Comparison of ENCODE assay signal across 10 mouse cellular contexts in the genomic region with DNA sequence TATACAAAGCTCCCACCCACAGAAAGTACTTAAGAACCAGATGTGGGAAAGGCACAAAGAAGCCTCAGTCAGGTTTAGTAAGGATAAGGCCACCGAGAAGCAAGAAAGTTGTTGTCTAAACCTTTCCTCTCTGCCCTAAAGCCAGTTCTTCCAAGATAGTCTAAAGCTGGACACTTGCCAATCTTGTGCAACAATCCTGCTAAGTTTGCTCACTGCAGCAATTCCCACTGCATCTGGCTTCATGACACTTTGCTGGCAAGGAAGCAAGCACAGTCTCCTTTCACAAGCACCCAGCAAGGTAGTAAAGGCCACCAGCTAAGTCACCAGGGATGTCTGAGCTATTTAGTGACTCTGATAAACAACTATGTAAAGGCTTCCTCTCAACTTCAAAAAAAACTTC.
DNase-seq lines count a peak whose midpoint lies in the region; TF ChIP-seq lines count a peak whose summit lies in the region.
"Had no signal": no experiment of that assay in that cellular context is flagged by ENCODE, and none has a peak within 500 bp of the region (broad histone marks: within the 10 kb centered on the region; RNA-seq: fewer than 3 reads in every experiment).

No protein-coding gene starts in this region.

- no peak overlapping the region for H3K9ac ChIP-seq in liver, adult 2 months (ENCODE audit: low read depth, low read length)
- H3K9ac ChIP-seq: hindbrain, embryonic 15.5 days; limb, embryonic 13.5 days had no signal

- H3K4me3 ChIP-seq in liver, adult 2 months (ENCODE audit: insufficient read depth, low read depth, low read length), result no peak overlapping the region
- H3K4me3 ChIP-seq: hindbrain, embryonic 15.5 days; limb, embryonic 13.5 days had no signal

- 15% methylated on average over 1 of the region's 1 CpGs for WGBS in liver, adult 2 months

- intact Hi-C loops in heart, postnatal 14 days (cut with DNase I), result loop anchor here (5.0 to 10.0 kb wide), 3 partner anchors 50 to 202 kb away; a partner anchor contains a TSS

- peak; percentile 56 for DNase-seq in liver, adult 2 months (ENCODE audit: extremely low read depth, low read depth, low spot score)
- DNase-seq in liver, result no peak
- peak; percentile 37 for DNase-seq in adrenal gland, postnatal 25 days
- peak; percentile 24 to 47 for DNase-seq in heart, postnatal 14 days
- DNase-seq in lung, postnatal 25 days (ENCODE audit: low spot score), result peak; percentile 56
- DNase-seq in spleen, postnatal 10 days (ENCODE audit: low spot score in 2 of 2), result no peak
- no peak for DNase-seq in right cerebral cortex, postnatal 4 days
- DNase-seq in spleen, postnatal 4 days (ENCODE audit: low spot score in 2 of 2), result no peak

- H3K79me2 ChIP-seq in liver, adult 2 months (ENCODE audit: control insufficient read depth, insufficient read depth, low read length), result no peaks in the 10 kb centered on the region

- TF ChIP-seq CTCF in liver, adult 2 months (IDR thresholded peaks at IDR 0.05; ENCODE audit: low read depth, low read length), result no peak

- H3K4me1 ChIP-seq in liver, adult 2 months (ENCODE audit: control insufficient read depth, insufficient read depth, low read length), result no peaks in the 10 kb centered on the region

- no peaks in the 10 kb centered on the region for H3K36me3 ChIP-seq in liver, adult 2 months (ENCODE audit: control insufficient read depth, insufficient read depth, low read length)
- H3K36me3 ChIP-seq: hindbrain, embryonic 15.5 days; limb, embryonic 13.5 days had no signal

- peaks cover 3% of the 10 kb centered on the region; the same call in 1 of the 2 replicates for H3K27me3 ChIP-seq in liver, adult 2 months (ENCODE audit: control insufficient read depth, insufficient read depth, low read length)
- H3K27me3 ChIP-seq: hindbrain, embryonic 15.5 days; limb, embryonic 13.5 days had no signal

- TF ChIP-seq POLR2A in liver, adult 2 months (IDR thresholded peaks at IDR 0.05; ENCODE audit: extremely low read depth, insufficient read depth, low read length), result no peak

- no peak overlapping the region for H3K27ac ChIP-seq in liver, adult 2 months (replicated peaks; ENCODE audit: insufficient read depth, low read depth, low read length)
- H3K27ac ChIP-seq: hindbrain, embryonic 15.5 days; limb, embryonic 13.5 days had no signal

Comparison
In these comparisons a context has a peak if more than half of its experiments do, and no peak if none do; other contexts are left out.
1. DNase-seq: peak in liver, adult 2 months (single experiment), adrenal gland, postnatal 25 days (single experiment), heart, postnatal 14 days (2 of 2) and lung, postnatal 25 days (single experiment); none in liver (single experiment), spleen, postnatal 10 days (0 of 2), right cerebral cortex, postnatal 4 days (single experiment) and spleen, postnatal 4 days (0 of 2).